Mouse (Mus musculus) forebrain, embryonic 10.5 days (tissue): ENCODE results near the gene Mical3. TPM values are rescaled to one million over a fixed set of nuclear protein-coding genes. Genes with fewer than 3 reads are reported as not detected.
A peak's percentile ranks its signal among the peaks of the same experiment; 100 is the strongest.

Experiments used
- DNase-seq: peaks from one replicate; pipeline ENCODE4 v3.0.0-alpha.2; 2017; ENCODE audit warnings: low spot score; ENCODE audit errors: extremely low spot score
- H3K27ac ChIP-seq: fragments of 300-500 bp; sonication (generic); 2 replicates; pipeline ENCODE4 v1.5.1; 2016; ENCODE audit warnings: mild to moderate bottlenecking
- H3K27me3 ChIP-seq: fragments of 300-500 bp; sonication (generic); 2 replicates; pipeline ENCODE4 v1.6.1; 2016; ENCODE audit warnings: mild to moderate bottlenecking; ENCODE audit not compliant: poor library complexity, severe bottlenecking
- H3K36me3 ChIP-seq: fragments of 300-500 bp; sonication (generic); replicated peaks from 2 replicates; pipeline ENCODE4 v1.6.1; 2016; ENCODE audit warnings: mild to moderate bottlenecking, moderate library complexity
- H3K4me1 ChIP-seq: fragments of 300-500 bp; sonication (generic); 2 replicates; pipeline ENCODE4 v1.6.1; 2016
- H3K4me3 ChIP-seq: fragments of 300-500 bp; sonication (generic); 2 replicates; pipeline ENCODE4 v1.5.1; 2016; ENCODE audit warnings: mild to moderate bottlenecking, moderate library complexity
- H3K9me3 ChIP-seq: fragments of 300-500 bp; sonication (generic); 2 replicates; pipeline ENCODE4 v1.6.1; 2016; ENCODE audit warnings: mild to moderate bottlenecking, moderate library complexity
- WGBS: fragments of 180-500 bp; shearing (Covaris S2); methylation state at CpG from one replicate; pipeline ENCODE4 v1.1.7; 2016; 5-methylcytosine and 5-hydroxymethylcytosine counted together
- polyA plus RNA-seq: library from polyadenylated mRNA; unstranded; fragments of >200 nt; fragmentation: Nextera tagmentation; extraction: Ambion mirVana; gene quantifications from 2 replicates; pipeline ENCODE4 v1.2.1, GENCODE M21; 2016

The Mical3 gene
- polyA plus RNA-seq, 1 experiment from 2014 or later, result 9.0 TPM

GRCm38 (mm10) chr6:121002952-121003351, 127.8 kb downstream of the Mical3 start:
- peaks cover 42% of the 10 kb centered on the region for H3K36me3 ChIP-seq
- 72% methylated on average over 3 of the region's 3 CpGs for WGBS
- peak overlapping the region; percentile 56 for H3K27ac ChIP-seq
- DNase-seq, result no peak
- H3K9me3 ChIP-seq, result no peaks in the 10 kb centered on the region
- H3K27me3 ChIP-seq, result no peaks in the 10 kb centered on the region
- H3K4me1 ChIP-seq, result 0 out of 2 replicates have a peak, but pooled peaks cover 3% of the 10 kb centered on the region
- H3K4me3 ChIP-seq, result no peak overlapping the region

DNA sequence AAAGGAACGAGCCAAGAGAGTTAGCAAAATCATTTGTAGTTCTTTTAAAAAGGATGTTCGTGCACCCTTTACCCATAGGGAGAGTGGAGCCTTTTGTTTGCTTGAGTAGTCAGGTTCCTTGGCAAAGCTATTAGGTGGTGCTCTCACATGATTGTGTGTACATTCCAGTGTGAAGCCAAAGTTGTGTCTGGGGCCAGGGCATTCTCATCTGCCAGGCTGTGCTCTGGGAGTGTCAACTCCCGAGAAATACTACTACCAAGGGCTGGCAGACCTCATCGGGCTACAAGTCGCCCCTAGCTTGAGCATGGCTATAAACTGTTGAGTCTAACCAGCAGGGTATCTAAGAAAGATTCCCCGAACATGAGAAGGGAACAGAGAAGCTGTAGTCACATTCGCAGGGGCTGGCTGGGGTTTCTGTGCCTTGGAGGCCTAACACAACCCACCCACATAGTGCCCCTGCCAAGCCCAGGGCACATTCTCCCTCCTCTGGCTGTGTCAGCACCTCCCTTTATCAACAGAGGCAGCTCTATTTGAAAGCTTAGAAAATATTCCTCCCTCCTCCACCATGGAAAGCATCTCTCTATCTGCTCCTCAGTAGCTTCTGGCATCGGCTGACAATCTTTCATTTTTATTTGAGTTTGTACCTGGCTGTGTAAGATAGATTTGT, 130.8 kb downstream of the Mical3 start:
- H3K4me3 ChIP-seq, result no peak overlapping the region
- no peaks in the 10 kb centered on the region for H3K27me3 ChIP-seq
- no peak overlapping the region for H3K27ac ChIP-seq
- no peak for DNase-seq
- 88% methylated on average over 8 of the region's 8 CpGs for WGBS
- H3K9me3 ChIP-seq, result no peaks in the 10 kb centered on the region
- 0 out of 2 replicates have a peak, but pooled peaks cover 3% of the 10 kb centered on the region for H3K4me1 ChIP-seq
- H3K36me3 ChIP-seq, result peaks cover 30% of the 10 kb centered on the region

- H3K9me3 ChIP-seq, result no peaks in the 10 kb centered on the region
- no peak overlapping the region for H3K27ac ChIP-seq
- 0 out of 2 replicates have a peak, but pooled peaks cover 3% of the 10 kb centered on the region for H3K4me1 ChIP-seq
- H3K27me3 ChIP-seq, result no peaks in the 10 kb centered on the region
- no peak overlapping the region for H3K4me3 ChIP-seq
- 72% methylated on average over 5 of the region's 5 CpGs for WGBS
- DNase-seq, result no peak
- peaks cover 30% of the 10 kb centered on the region for H3K36me3 ChIP-seq
These were observed 131.7 kb downstream of the Mical3 start for GRCm38 (mm10) chr6:120999087-120999486.

GRCm38 (mm10) chr6:120996607-120997006, 134.2 kb downstream of the Mical3 start:
- Histone ChIP-seq H3K4me3 (no peak overlapping the region), H3K27me3 (no peaks in the 10 kb centered on the region), H3K27ac (no peak overlapping the region), H3K9me3 (no peaks in the 10 kb centered on the region), H3K36me3 (peaks cover 17% of the 10 kb centered on the region), H3K4me1 (0 out of 2 replicates have a peak, but pooled peaks cover 3% of the 10 kb centered on the region)
- no peak for DNase-seq
- WGBS, result 91% methylated on average over 6 of the region's 6 CpGs

DNA sequence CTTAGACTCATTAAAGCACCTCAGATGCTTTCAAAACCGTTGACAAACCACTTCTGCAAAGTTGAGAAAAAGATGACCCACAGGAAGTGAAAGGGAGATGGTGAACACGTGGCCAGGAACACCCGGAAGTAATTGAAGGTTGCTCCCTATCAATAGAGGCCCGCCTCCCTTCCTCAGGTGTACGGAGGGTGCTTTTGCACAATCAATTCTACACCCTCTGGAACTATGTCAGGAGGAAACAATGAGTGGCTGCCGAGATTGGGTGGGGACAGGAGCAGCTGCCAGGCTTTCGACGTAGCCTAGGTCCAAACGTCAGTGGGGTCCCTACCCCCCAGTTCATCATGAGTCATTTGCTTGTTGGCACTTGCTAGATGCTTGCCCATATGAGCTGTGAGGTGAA, 135.3 kb downstream of the Mical3 start:
- 0 out of 2 replicates have a peak, but pooled peaks cover 8% of the 10 kb centered on the region for H3K36me3 ChIP-seq
- no peaks in the 10 kb centered on the region for H3K27me3 ChIP-seq
- no peak overlapping the region for H3K4me3 ChIP-seq
- 88% methylated on average over 9 of the region's 9 CpGs for WGBS
- H3K27ac ChIP-seq, result no peak overlapping the region
- DNase-seq, result no peak
- H3K4me1 ChIP-seq, result 0 out of 2 replicates have a peak, but pooled peaks cover 3% of the 10 kb centered on the region
- H3K9me3 ChIP-seq, result no peaks in the 10 kb centered on the region

DNA sequence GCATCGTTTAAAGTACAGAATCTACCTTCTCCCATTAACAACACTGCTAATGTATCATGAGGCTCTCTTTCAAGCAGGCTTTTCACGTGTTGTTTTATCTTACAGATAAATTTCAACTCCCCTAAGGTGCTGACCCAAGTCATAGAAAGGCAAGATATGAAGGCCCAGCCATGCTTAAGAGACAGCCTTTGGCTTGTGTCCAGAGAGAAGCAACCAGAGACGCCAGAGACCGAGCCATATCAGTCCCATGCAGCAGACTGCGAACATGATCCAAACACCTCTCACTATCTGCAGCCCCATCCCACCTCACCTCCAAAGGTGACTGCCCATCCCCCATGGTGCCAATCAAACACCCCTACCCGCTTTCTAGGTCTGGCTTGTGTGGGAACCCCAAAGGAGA, 138.9 kb downstream of the Mical3 start:
- no peak overlapping the region for H3K27ac ChIP-seq
- H3K9me3 ChIP-seq, result no peaks in the 10 kb centered on the region
- H3K4me1 ChIP-seq, result peaks cover 14% of the 10 kb centered on the region
- no peak overlapping the region for H3K4me3 ChIP-seq
- DNase-seq, result no peak
- H3K36me3 ChIP-seq, result no peaks in the 10 kb centered on the region
- 93% methylated on average over 6 of the region's 6 CpGs for WGBS
- H3K27me3 ChIP-seq, result no peaks in the 10 kb centered on the region

- H3K27ac ChIP-seq, result no peak overlapping the region
- no peak for DNase-seq
- peaks cover 14% of the 10 kb centered on the region for H3K4me1 ChIP-seq
- no peak overlapping the region for H3K4me3 ChIP-seq
- H3K36me3 ChIP-seq, result no peaks in the 10 kb centered on the region
- H3K9me3 ChIP-seq, result no peaks in the 10 kb centered on the region
- WGBS, result 49% methylated on average over 10 of the region's 10 CpGs
- H3K27me3 ChIP-seq, result no peaks in the 10 kb centered on the region
These were observed 143.2 kb downstream of the Mical3 start for GRCm38 (mm10) chr6:120987571-120988084.

DNA sequence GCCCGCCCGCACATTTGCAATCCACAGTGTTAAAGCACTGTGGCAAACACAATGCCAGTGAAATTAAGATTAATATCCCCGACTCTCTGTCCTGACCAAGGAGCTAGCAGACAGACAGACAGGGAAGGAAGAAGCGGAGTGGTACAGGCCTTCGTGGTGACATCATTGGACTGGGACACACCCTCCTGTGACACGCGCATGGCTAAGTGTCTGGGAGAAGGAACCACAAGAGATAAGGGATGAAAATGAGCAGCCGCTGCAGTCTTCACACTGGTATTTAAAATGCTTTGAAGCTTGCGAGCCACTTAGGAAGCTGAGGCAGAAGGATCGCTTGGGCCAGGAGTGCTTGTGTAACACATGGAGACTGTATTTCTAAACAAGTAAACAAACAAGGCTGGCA, 143.6 kb downstream of the Mical3 start:
- WGBS, result 90% methylated on average over 10 of the region's 10 CpGs

GRCm38 (mm10) chr6:120986172-120986571, 144.6 kb downstream of the Mical3 start:
- Histone ChIP-seq H3K27me3 (no peaks in the 10 kb centered on the region), H3K4me3 (no peak overlapping the region), H3K4me1 (peaks cover 14% of the 10 kb centered on the region), H3K27ac (no peak overlapping the region), H3K9me3 (no peaks in the 10 kb centered on the region), H3K36me3 (peaks cover 10% of the 10 kb centered on the region)
- DNase-seq, result no peak
- 91% methylated on average over 3 of the region's 3 CpGs for WGBS

More for the DNA sequence above, 143.6 kb downstream of the Mical3 start:
- Histone ChIP-seq H3K9me3 (no peaks in the 10 kb centered on the region), H3K36me3 (peaks cover 4% of the 10 kb centered on the region; the same call in 1 of the 2 replicates), H3K4me3 (no peak overlapping the region), H3K27me3 (no peaks in the 10 kb centered on the region), H3K27ac (no peak overlapping the region; the same call in 1 of the 2 replicates), H3K4me1 (peaks cover 14% of the 10 kb centered on the region)
- DNase-seq, result no peak

GRCm38 (mm10) chr6:120982314-120982713, 148.5 kb downstream of the Mical3 start:
- H3K4me3 ChIP-seq, result no peak overlapping the region
- H3K36me3 ChIP-seq, result peaks cover 29% of the 10 kb centered on the region
- H3K9me3 ChIP-seq, result no peaks in the 10 kb centered on the region
- H3K27ac ChIP-seq, result no peak overlapping the region
- H3K27me3 ChIP-seq, result no peaks in the 10 kb centered on the region
- H3K4me1 ChIP-seq, result peaks cover 18% of the 10 kb centered on the region
- WGBS, result 96% methylated on average over 13 of the region's 13 CpGs
- no peak for DNase-seq

DNA sequence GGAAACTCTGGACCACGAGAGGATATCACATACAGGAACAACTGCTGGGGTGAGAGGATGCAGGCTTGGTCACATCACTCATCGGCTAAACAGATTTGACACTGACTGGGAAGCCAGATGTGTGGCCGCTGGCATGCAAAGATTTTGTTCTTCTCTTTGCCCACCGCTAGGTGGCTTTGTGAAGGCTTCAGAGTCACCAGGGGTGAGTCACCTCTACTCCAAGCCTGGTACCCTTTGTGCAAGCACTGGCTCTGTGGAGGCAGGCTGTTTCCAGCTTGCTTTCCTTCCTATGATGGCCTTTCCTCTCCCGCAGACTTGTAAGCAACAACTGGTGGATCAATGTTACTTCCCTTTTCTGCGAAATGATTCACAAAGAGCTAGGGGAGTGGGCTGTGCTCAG, 149.3 kb downstream of the Mical3 start:
- no peak overlapping the region for H3K27ac ChIP-seq
- no peaks in the 10 kb centered on the region for H3K27me3 ChIP-seq
- no peak overlapping the region for H3K4me3 ChIP-seq
- peaks cover 29% of the 10 kb centered on the region for H3K36me3 ChIP-seq
- H3K4me1 ChIP-seq, result peaks cover 18% of the 10 kb centered on the region
- H3K9me3 ChIP-seq, result no peaks in the 10 kb centered on the region
- no peak for DNase-seq
- WGBS, result 67% methylated on average over 6 of the region's 6 CpGs

DNA sequence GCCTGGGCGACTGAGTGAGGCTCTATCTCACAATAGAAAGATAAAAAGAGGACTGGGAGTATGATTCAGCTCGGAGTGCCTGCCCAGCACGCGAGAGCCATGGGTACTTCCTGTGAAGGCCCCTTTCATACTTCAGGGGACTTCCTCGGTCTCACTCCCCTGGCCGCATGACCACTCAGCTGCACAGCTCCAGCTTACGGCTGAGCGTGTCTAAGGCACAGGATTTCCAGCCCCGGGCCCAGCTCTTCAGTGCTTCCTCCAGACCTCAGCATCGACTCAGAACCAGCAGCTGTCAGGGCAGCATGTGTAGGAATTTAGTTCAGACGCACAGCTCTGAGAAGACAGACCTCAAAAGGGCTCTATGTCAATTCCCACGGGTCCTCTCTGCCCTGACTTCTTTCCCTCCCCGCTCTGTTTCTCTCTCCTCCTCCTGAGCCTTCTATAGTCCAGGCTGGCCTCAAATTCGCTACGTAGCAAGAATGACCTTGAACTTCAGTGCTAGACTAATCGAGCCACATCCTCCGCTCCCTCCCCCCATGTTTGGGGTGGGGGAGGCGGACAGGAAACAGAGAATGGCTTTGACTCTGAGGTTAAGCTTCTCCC, 152.7 kb downstream of the Mical3 start:
- Histone ChIP-seq H3K27ac (peak overlapping the region; percentile 62), H3K27me3 (no peaks in the 10 kb centered on the region), H3K4me1 (peaks cover 18% of the 10 kb centered on the region), H3K9me3 (no peaks in the 10 kb centered on the region), H3K36me3 (peaks cover 32% of the 10 kb centered on the region), H3K4me3 (no peak overlapping the region)
- WGBS, result 62% methylated on average over 18 of the region's 18 CpGs
- DNase-seq, result no peak

DNA sequence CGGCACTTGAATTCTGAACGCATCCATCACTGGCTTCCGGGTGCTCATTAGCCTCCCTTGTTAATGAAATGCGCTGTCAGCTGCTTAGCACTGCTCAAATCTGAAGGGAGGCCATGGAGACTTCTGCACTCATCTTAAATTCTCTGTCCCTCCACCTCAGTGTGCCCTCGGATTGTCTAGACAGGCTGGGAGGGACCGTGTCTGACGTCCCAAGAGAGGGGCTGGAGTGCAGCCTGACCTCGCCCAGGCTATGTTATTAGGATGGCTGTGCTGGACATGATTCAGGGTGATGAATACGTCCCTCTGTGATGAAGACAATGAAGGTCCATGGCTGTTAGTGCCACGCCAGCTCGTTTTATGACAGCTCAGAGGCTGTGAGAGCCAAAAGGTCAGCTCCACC, 153.8 kb downstream of the Mical3 start:
- H3K27me3 ChIP-seq, result no peaks in the 10 kb centered on the region
- peaks cover 34% of the 10 kb centered on the region for H3K36me3 ChIP-seq
- peaks cover 18% of the 10 kb centered on the region for H3K4me1 ChIP-seq
- H3K9me3 ChIP-seq, result no peaks in the 10 kb centered on the region
- no peak overlapping the region for H3K4me3 ChIP-seq
- 78% methylated on average over 11 of the region's 11 CpGs for WGBS
- no peak for DNase-seq
- H3K27ac ChIP-seq, result no peak overlapping the region
